Mouse (Mus musculus): ENCODE data around the gene Hbp1.

Hbp1 gene

GRCm38 (mm10) chr12:31950659-31951031, 310 bp upstream of the Hbp1 start:
- no peak for DNase-seq (ENCODE audit: low spot score)

- peak; percentile 96 for DNase-seq (ENCODE audit: low spot score)
Observed at GRCm38 (mm10) chr12:31949193-31949741, 1.1 kb downstream of the Hbp1 start.

GRCm38 (mm10) chr12:31948101-31949000, 2.0 kb downstream of the Hbp1 start:
- no peak for DNase-seq (ENCODE audit: low spot score)

GRCm38 (mm10) chr12:31947476-31947875, 2.9 kb downstream of the Hbp1 start:
- no peak for DNase-seq (ENCODE audit: low spot score)

GRCm38 (mm10) chr12:31944405-31944804, 5.9 kb downstream of the Hbp1 start:
- no peak for DNase-seq (ENCODE audit: low spot score)

- DNase-seq (ENCODE audit: low spot score), result no peak
Observed at GRCm38 (mm10) chr12:31943020-31943654, 7.2 kb downstream of the Hbp1 start.

GRCm38 (mm10) chr12:31939026-31939425, 11.3 kb downstream of the Hbp1 start:
- DNase-seq (ENCODE audit: low spot score), result no peak

- no peak for DNase-seq (ENCODE audit: low spot score)
Observed at GRCm38 (mm10) chr12:31938391-31938997, 11.8 kb downstream of the Hbp1 start.

- no peak for DNase-seq (ENCODE audit: low spot score)
Observed at GRCm38 (mm10) chr12:31937613-31938012, 12.7 kb downstream of the Hbp1 start.

- no peak for DNase-seq (ENCODE audit: low spot score)
Observed at GRCm38 (mm10) chr12:31936657-31937300, 13.6 kb downstream of the Hbp1 start.

- DNase-seq (ENCODE audit: low spot score), result no peak
Observed at GRCm38 (mm10) chr12:31931818-31932217, 18.5 kb downstream of the Hbp1 start.

GRCm38 (mm10) chr12:31928498-31928897, 21.8 kb downstream of the Hbp1 start:
- no peak for DNase-seq (ENCODE audit: low spot score)

- DNase-seq (ENCODE audit: low spot score), result peak; percentile 64
Observed at GRCm38 (mm10) chr12:31926661-31927061, 23.7 kb downstream of the Hbp1 start.

- no peak for DNase-seq (ENCODE audit: low spot score)
Observed at GRCm38 (mm10) chr12:31925343-31925742, 25.0 kb downstream of the Hbp1 start.

- no peak for DNase-seq (ENCODE audit: low spot score)
Observed at GRCm38 (mm10) chr12:31924135-31924534, 26.2 kb downstream of the Hbp1 start.

GRCm38 (mm10) chr12:31920464-31921405, 29.6 kb downstream of the Hbp1 start:
- peak; percentile 48 for DNase-seq (ENCODE audit: low spot score)

GRCm38 (mm10) chr12:31917245-31917644, 33.1 kb downstream of the Hbp1 start:
- DNase-seq (ENCODE audit: low spot score), result no peak

GRCm38 (mm10) chr12:31916691-31917090, 33.6 kb downstream of the Hbp1 start:
- no peak for DNase-seq (ENCODE audit: low spot score)

GRCm38 (mm10) chr12:31913614-31914013, 36.7 kb downstream of the Hbp1 start:
- DNase-seq (ENCODE audit: low spot score), result no peak

GRCm38 (mm10) chr12:31912966-31913551, 37.3 kb downstream of the Hbp1 start:
- peak; percentile 67 for DNase-seq (ENCODE audit: low spot score)

- DNase-seq (ENCODE audit: low spot score), result no peak
Observed at GRCm38 (mm10) chr12:31907436-31907835, 42.9 kb downstream of the Hbp1 start.

All from yolk sac, embryonic 10.5 days (tissue).